Mouse (Mus musculus): Measurements from ENCODE around the gene Primpol.
"Not testable (repeated sequence)": the region's sequence is repeated elsewhere in the genome, so short reads cannot be mapped to it uniquely, and the experiment has no call there.

Primpol gene

DNA sequence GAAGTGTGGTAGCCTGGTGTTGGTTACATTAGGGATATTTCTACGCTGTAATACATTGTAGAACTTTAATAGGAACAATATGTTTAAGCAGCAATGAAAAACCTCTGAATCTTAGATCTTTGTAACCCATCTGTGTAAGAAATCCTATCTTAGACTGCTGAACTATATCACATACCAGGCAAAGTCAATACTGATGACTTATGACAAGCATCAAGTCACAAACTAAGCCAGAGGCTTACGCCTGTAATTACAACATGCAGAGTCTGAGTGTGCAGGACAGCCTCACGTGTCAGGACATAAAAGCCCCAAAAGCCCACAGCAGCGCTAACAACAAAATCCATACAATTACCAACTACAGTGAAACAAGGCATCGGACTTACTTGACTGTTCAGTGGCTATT lies 13.4 kb downstream of the Primpol start:
- no peak for DNase-seq (ENCODE audit: low spot score in 2 of 2)

GRCm38 (mm10) chr8:46600959-46601707 lies 15.9 kb downstream of the Primpol start:
- no peak for DNase-seq (ENCODE audit: low spot score in 2 of 2)

DNA sequence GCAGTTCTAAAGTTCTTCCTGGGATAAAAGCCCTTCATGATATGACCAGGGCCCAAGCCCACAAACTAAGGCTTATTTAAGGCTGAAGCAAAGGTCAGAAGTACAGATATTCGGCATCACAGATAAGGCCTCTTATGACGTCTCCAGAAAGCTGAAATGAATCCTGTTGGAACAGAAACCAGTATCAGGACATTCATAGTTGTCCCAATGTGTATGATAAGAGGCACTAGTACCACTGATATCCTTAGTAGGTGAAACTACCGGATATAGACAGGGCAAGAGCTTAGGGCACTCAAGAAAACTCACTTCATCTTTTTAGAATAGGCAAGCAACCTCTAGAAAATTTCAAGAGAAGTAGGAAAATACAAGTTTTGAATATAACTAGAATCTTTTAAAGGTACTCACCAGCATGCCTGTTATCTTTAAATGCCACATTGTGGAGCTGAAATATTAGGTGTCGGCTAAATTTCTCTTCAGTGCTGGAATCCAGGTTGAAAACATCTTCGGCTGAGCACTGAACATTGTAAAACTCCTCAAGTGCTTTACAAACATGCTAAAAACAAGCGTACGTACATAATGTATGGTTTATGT lies 17.6 kb downstream of the Primpol start:
- DNase-seq (ENCODE audit: low spot score in 2 of 2): no peak

DNA sequence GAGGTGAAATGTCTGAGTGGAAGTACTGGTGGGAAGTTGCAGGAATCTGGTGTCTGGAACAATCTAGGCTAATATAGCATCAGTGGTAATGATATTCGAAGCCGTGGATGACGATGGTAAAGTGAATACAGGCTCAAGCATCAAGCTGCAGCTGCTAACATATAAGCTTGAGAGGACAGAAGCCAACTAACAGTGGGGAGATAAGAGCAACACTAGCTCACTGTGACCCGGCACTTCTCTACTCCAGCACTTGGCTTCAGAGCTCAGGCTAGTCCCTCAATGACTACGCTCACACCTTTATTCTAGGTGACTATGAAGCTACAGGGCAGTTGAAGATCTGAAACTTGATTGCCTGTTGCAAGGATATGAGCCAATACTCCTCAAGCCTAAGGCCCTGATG lies 18.3 kb downstream of the Primpol start:
- DNase-seq (ENCODE audit: low spot score in 2 of 2): no peak

GRCm38 (mm10) chr8:46598114-46598513 lies 18.9 kb downstream of the Primpol start:
- DNase-seq (ENCODE audit: low spot score in 2 of 2): no peak

DNA sequence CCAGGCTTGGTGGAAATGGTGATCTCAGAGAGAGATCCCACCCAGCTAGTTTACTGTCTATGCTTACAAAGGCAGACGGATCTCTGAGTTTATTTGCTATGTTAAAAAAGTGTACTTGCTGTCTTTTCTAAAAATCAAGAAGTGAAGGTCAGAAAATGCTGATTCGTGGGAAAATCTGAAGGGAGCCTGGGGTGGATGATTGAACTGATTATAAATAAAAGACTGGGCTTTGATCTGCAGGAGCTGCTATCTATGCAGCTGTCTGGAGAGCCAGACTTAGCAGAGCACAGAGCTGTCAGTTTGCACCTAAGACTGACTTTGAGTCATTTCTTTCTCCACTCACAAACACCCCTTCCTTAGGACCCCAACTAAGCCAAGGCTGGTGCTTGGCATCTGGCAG lies 19.6 kb downstream of the Primpol start:
- no peak for DNase-seq (ENCODE audit: low spot score in 2 of 2)

DNA sequence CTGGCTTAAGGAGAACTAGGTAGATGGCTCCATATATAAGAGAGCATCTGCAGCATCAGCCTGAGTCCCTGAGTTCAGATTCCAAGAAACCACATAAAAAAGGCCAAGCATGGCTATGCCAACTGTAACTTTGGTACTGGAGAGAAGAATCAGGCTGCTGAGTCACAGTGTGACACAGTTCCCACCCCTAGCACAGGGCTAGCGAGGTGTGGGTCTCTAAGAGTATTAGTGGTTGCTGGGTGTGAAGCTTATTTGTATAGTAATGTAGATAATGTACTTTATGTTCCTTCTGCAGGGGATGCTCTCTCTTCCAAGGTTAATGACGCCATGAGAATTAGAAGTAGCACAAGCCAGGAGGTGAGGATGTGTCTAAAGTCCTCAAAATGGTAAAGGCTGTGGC lies 20.5 kb downstream of the Primpol start:
- DNase-seq (ENCODE audit: low spot score in 2 of 2): no peak

- no peak for DNase-seq (ENCODE audit: low spot score in 2 of 2)
Measured at GRCm38 (mm10) chr8:46595593-46595992, 21.4 kb downstream of the Primpol start.

DNA sequence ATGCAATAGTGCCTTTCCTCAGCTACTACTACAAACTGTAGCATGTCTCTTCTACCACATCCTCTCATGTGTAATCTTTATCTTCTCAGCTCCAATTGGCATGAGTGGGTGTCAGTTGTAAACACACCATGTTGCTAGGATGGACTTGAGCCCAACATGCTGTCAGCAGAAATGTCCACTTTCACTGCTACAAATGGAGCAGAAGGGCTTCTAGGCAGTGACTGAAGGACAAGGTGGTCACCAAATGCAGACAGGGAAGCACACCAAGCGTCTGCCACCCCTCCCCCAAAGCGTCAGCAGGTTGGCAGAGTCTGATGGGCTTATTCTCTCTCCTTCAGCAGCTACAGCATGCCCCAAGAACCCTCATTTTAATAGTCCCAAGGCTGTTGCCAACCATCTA lies 23.2 kb downstream of the Primpol start:
- DNase-seq (ENCODE audit: low spot score in 2 of 2): no peak

DNA sequence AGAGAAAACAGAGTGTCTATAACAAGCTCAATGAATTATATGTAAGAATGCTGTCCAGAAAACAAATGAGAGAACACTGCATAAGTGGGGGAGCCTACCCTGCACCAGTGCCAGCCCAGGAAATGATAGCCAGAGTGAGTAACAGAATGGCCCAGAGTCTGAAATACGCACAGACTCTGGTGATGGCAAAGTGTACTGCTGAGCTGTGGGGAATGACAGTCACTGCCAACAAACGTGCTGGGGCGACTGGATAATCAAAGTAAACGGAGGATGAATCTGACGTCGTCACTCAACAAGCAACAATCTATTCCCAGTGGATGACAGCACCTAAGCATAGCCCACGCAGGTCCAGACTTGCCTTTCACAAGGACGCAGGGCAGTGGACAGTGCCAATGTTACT lies 23.9 kb downstream of the Primpol start:
- DNase-seq (ENCODE audit: low spot score in 2 of 2): no peak

DNA sequence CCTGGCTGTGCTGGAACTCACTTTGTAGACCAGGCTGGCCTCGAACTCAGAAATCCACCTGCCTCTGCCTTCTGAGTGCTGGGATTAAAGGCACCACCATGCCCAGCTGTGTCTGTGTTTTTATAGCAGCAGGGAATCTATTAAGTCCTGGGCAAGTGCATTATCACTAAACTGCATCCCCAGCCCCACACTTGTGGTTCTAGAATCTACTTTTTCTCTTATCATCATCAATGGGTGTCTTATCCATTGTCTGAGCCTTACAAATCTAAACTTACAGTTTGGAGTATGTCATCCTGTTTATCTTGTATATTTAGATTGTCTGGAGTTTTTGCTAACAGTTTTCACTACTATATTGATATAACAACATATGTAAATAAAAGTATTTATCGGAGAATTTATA lies 28.3 kb downstream of the Primpol start:
- no peak for DNase-seq (ENCODE audit: low spot score in 2 of 2)

- no peak for DNase-seq (ENCODE audit: low spot score in 2 of 2)
Measured at GRCm38 (mm10) chr8:46587911-46588310, 29.1 kb downstream of the Primpol start.

GRCm38 (mm10) chr8:46585576-46585975 lies 31.4 kb downstream of the Primpol start:
- no peak for DNase-seq (ENCODE audit: low spot score in 2 of 2)

DNA sequence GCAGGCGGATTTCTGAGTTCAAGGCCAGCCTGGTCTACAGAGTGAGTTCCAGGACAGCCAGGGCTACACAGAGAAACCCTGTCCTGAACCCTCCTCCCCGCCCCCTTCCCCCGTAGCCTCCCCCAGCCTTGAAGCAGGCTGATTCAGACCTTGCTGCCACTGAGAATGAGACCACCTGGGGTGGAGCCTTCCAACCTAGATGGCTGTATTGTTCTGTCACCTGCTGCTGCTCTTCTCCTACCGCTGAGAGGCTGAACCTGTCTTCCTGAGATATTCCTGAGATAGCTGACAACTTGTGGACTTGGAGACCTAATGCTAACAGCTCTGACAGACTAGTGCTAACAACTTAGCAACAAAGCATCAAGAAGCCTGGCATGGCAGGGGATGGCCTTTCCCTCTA lies 32.7 kb downstream of the Primpol start:
- DNase-seq (ENCODE audit: low spot score in 2 of 2): not testable (repeated sequence)

- no peak for DNase-seq (ENCODE audit: low spot score in 2 of 2)
Measured at GRCm38 (mm10) chr8:46578794-46579193, 38.2 kb downstream of the Primpol start.

GRCm38 (mm10) chr8:46573964-46574363 lies 43.0 kb downstream of the Primpol start:
- no peak for DNase-seq (ENCODE audit: low spot score in 2 of 2)

DNA sequence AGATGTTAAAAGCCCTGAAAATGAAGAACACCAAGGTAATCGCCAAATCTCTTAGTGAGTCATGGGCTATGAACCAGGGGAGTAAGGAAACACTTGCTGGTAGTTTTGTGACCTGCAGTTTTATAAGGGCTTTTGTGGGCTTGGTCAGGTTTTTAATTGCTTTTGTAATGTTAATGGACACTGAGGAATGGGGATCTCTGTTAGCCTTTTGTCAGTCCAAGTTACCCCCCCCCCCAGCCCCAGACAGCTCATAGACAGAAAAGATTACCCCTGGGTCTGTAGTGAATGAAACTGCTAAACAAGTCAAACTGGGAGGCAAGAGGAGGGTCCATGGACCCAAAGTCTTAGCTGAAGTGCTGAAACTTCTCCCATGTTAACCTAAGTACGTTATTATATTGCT lies 43.6 kb downstream of the Primpol start:
- DNase-seq (ENCODE audit: low spot score in 2 of 2): no peak

DNA sequence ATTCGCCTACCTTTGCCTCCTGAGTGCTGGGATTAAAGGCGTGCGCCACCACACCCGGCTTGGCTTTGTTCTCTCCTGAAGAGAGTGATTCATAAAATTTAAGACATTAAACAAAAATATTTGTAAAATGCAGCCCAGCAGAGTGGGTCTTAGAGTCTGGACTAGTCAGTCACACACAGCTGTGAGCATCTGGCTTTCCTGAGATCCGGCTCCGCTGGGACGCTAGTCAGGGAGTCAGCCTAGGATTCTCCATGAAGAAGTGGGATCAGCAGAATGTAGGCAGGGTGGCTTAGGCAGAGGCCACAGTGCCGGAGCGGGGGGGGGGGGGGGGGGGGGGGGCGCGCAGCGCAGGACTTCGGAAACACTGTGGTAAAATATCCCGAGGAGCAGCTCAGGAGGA lies 46.3 kb downstream of the Primpol start:
- DNase-seq (ENCODE audit: low spot score in 2 of 2): no peak

- DNase-seq (ENCODE audit: low spot score in 2 of 2): no peak
Measured at GRCm38 (mm10) chr8:46569659-46570441, 47.2 kb downstream of the Primpol start.

DNA sequence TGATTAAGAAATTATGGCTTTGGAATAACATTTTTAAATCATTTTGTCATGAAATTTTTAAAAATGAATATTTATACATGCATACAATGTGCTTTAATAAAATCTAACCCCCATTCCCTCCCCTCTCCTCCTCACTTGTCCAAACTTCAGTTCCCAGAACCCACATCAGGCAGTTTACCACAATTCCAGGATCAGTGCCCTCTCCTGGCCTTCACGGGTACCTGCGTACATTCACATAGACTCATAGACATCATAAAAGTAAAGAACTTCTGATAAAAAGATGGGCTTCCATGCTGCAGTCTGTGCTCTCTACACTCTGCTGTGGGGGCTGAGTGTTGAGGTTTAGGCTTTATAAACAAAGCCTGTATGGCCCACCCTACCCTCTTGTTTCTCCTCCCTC lies 48.1 kb downstream of the Primpol start:
- DNase-seq (ENCODE audit: low spot score in 2 of 2): no peak

GRCm38 (mm10) chr8:46567946-46568345 lies 49.1 kb downstream of the Primpol start:
- peak; percentile 25 to 56 for DNase-seq (ENCODE audit: low spot score in 2 of 2)

DNA sequence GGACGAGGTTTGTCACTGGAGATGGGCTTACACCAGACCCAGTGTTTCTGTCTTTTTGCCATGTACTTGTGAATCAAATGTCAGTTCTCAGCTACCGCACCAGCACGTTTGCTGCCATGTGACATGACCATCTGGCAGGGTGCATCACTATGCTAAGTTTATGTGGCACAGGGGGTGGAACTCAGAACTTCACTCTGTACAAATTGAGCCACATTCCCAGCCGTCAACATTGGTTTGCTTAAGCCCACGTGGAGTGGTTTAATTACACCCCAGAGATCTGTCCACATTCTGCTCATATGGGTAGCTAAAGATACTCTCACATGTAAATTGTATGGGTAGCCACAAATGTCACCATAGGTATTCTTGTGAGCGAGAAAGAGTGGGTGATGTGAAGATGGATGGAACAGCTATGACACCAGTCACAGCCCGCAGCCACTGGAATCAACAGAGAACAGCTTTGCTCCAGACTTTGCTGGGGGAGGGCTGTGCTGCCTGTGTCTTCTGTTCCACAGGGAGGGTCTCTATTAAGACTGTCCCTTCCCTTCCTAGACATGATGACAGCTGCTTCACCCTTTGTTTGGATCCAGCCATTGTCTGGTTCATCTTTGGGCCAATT lies 50.0 kb downstream of the Primpol start:
- DNase-seq (ENCODE audit: low spot score in 2 of 2): peak; percentile 80 to 88
